Mouse (Mus musculus) embryonic facial prominence, embryonic 14.5 days (tissue): ENCODE results near the gene Rasal2. TPM values are rescaled to one million over a fixed set of nuclear protein-coding genes. Genes with fewer than 3 reads are reported as not detected.

ENCODE experiments used
- ATAC-seq: fragments of 200-750 bp; cut with Nextera tagmentation; 2 replicates; pipeline ENCODE4 v1.8.0; 2017; ENCODE audit warnings: low read depth, moderate number of reproducible peaks, moderate TSS enrichment
- DNase-seq: peaks from one replicate; pipeline ENCODE4 v3.0.0-alpha.2; 2015; ENCODE audit warnings: low spot score
- H3K27ac ChIP-seq: fragments of 300-500 bp; sonication (generic); replicated peaks from 2 replicates; pipeline ENCODE4 v1.5.1; 2014; ENCODE audit warnings: low read depth, mild to moderate bottlenecking, low read length, moderate library complexity
- H3K27me3 ChIP-seq: fragments of 300-500 bp; sonication (generic); replicated peaks from 2 replicates; pipeline ENCODE4 v1.6.1; 2014; ENCODE audit warnings: low read length; ENCODE audit not compliant: control insufficient read depth, insufficient read depth
- H3K36me3 ChIP-seq: fragments of 300-500 bp; sonication (generic); 2 replicates; pipeline ENCODE4 v1.6.1; 2014; ENCODE audit warnings: low read length, mixed read lengths; ENCODE audit not compliant: control insufficient read depth, insufficient read depth
- H3K4me1 ChIP-seq: fragments of 300-500 bp; sonication (generic); 2 replicates; pipeline ENCODE4 v1.6.1; 2014; ENCODE audit warnings: antibody characterized with exemption, low read length; ENCODE audit not compliant: control insufficient read depth, insufficient read depth
- H3K4me2 ChIP-seq: fragments of 300-500 bp; sonication (generic); 2 replicates; pipeline ENCODE4 v1.6.1; 2014; ENCODE audit warnings: low read depth, mild to moderate bottlenecking, low read length, moderate library complexity, mixed read lengths
- H3K4me3 ChIP-seq: fragments of 300-500 bp; sonication (generic); 2 replicates; pipeline ENCODE4 v1.5.1; 2014; ENCODE audit warnings: low read depth, mild to moderate bottlenecking, low read length
- H3K9ac ChIP-seq: fragments of 300-500 bp; sonication (generic); 2 replicates; pipeline ENCODE4 v1.6.1; 2014; ENCODE audit warnings: low read depth, mild to moderate bottlenecking, low read length, moderate library complexity, mixed read lengths
- H3K9me3 ChIP-seq: fragments of 300-500 bp; sonication (generic); 2 replicates; pipeline ENCODE4 v1.6.1; 2016; ENCODE audit warnings: low read length; ENCODE audit not compliant: control insufficient read depth
- WGBS: fragments of 180-500 bp; shearing (Covaris S2); extraction: QIAGEN DNeasy Blood & Tissue Kit; methylation state at CpG from one replicate; pipeline ENCODE4 v1.1.7; 2014; 5-methylcytosine and 5-hydroxymethylcytosine counted together
- polyA plus RNA-seq: library from polyadenylated mRNA; unstranded; fragments of >200 nt; fragmentation: Nextera tagmentation; extraction: Ambion mirVana; gene quantifications from 2 replicates; pipeline ENCODE4 v1.2.1, GENCODE M21; 2014

Rasal2 gene
- polyA plus RNA-seq, 1 experiment from 2014 or later: 12.9 TPM

GRCm38 (mm10) chr1:157343519-157343918 is 68.9 kb downstream of the Rasal2 start:
- H3K4me3 ChIP-seq: no peak overlapping the region
- no peak overlapping the region for H3K4me2 ChIP-seq
- no peaks in the 10 kb centered on the region for H3K36me3 ChIP-seq
- H3K9me3 ChIP-seq: no peaks in the 10 kb centered on the region
- DNase-seq (no peak), ATAC-seq (no peak)
- no peak overlapping the region for H3K9ac ChIP-seq
- no peak overlapping the region for H3K27ac ChIP-seq
- no peaks in the 10 kb centered on the region for H3K4me1 ChIP-seq
- H3K27me3 ChIP-seq: no peaks in the 10 kb centered on the region

- Histone ChIP-seq H3K4me2 (no peak overlapping the region), H3K27ac (no peak overlapping the region), H3K36me3 (no peaks in the 10 kb centered on the region), H3K4me3 (no peak overlapping the region), H3K9me3 (no peaks in the 10 kb centered on the region), H3K9ac (no peak overlapping the region), H3K27me3 (no peaks in the 10 kb centered on the region), H3K4me1 (no peaks in the 10 kb centered on the region)
- WGBS: 60% methylated on average over 3 of the region's 3 CpGs
- ATAC-seq (no peak), DNase-seq (no peak)
Measured at GRCm38 (mm10) chr1:157334834-157335233, 77.6 kb downstream of the Rasal2 start.

GRCm38 (mm10) chr1:157328068-157328467 is 84.3 kb downstream of the Rasal2 start:
- no peaks in the 10 kb centered on the region for H3K9me3 ChIP-seq
- H3K9ac ChIP-seq: no peak overlapping the region
- no peak overlapping the region for H3K27ac ChIP-seq
- H3K36me3 ChIP-seq: no peaks in the 10 kb centered on the region
- ATAC-seq (no peak), DNase-seq (no peak)
- no peak overlapping the region for H3K4me3 ChIP-seq
- no peaks in the 10 kb centered on the region for H3K27me3 ChIP-seq
- H3K4me2 ChIP-seq: no peak overlapping the region
- no peaks in the 10 kb centered on the region for H3K4me1 ChIP-seq

GRCm38 (mm10) chr1:157323091-157323490 is 89.3 kb downstream of the Rasal2 start:
- H3K27me3 ChIP-seq: no peaks in the 10 kb centered on the region
- H3K4me2 ChIP-seq: no peak overlapping the region
- no peak overlapping the region for H3K9ac ChIP-seq
- H3K4me3 ChIP-seq: no peak overlapping the region
- H3K27ac ChIP-seq: no peak overlapping the region
- H3K36me3 ChIP-seq: no peaks in the 10 kb centered on the region
- H3K9me3 ChIP-seq: no peaks in the 10 kb centered on the region
- H3K4me1 ChIP-seq: no peaks in the 10 kb centered on the region
- WGBS: 93% methylated on average over 1 of the region's 1 CpGs
- ATAC-seq: no peak
- no peak for DNase-seq

- Histone ChIP-seq H3K27ac (no peak overlapping the region), H3K9me3 (no peaks in the 10 kb centered on the region), H3K27me3 (no peaks in the 10 kb centered on the region), H3K4me3 (no peak overlapping the region), H3K4me2 (no peak overlapping the region), H3K9ac (no peak overlapping the region), H3K36me3 (no peaks in the 10 kb centered on the region), H3K4me1 (no peaks in the 10 kb centered on the region)
- WGBS: 80% methylated on average over 4 of the region's 4 CpGs
- DNase-seq (no peak), ATAC-seq (no peak)
Measured at GRCm38 (mm10) chr1:157318896-157319295, 93.5 kb downstream of the Rasal2 start.

- no peak overlapping the region for H3K4me2 ChIP-seq
- no peaks in the 10 kb centered on the region; the same call in 1 of the 2 replicates for H3K36me3 ChIP-seq
- no peaks in the 10 kb centered on the region for H3K9me3 ChIP-seq
- H3K9ac ChIP-seq: no peak overlapping the region
- H3K27ac ChIP-seq: no peak overlapping the region
- no peak overlapping the region for H3K4me3 ChIP-seq
- 77% methylated on average over 1 of the region's 1 CpGs for WGBS
- H3K27me3 ChIP-seq: no peaks in the 10 kb centered on the region
- no peak for ATAC-seq
- no peaks in the 10 kb centered on the region for H3K4me1 ChIP-seq
- no peak for DNase-seq
Measured at GRCm38 (mm10) chr1:157301266-157301665, 111.1 kb downstream of the Rasal2 start.

GRCm38 (mm10) chr1:157299559-157299958 is 112.8 kb downstream of the Rasal2 start:
- H3K4me3 ChIP-seq: no peak overlapping the region
- no peak overlapping the region for H3K9ac ChIP-seq
- H3K27ac ChIP-seq: no peak overlapping the region
- no peaks in the 10 kb centered on the region for H3K27me3 ChIP-seq
- H3K36me3 ChIP-seq: no peaks in the 10 kb centered on the region; the same call in 1 of the 2 replicates
- DNase-seq: no peak
- H3K4me1 ChIP-seq: no peaks in the 10 kb centered on the region
- no peak overlapping the region for H3K4me2 ChIP-seq
- ATAC-seq: no peak
- no peaks in the 10 kb centered on the region for H3K9me3 ChIP-seq
- 73% methylated on average over 2 of the region's 2 CpGs for WGBS

- Histone ChIP-seq H3K27me3 (no peaks in the 10 kb centered on the region), H3K4me2 (no peak overlapping the region), H3K9ac (no peak overlapping the region), H3K9me3 (no peaks in the 10 kb centered on the region), H3K4me3 (no peak overlapping the region), H3K4me1 (no peaks in the 10 kb centered on the region), H3K36me3 (no peaks in the 10 kb centered on the region; the same call in 1 of the 2 replicates), H3K27ac (no peak overlapping the region)
- ATAC-seq: no peak
- DNase-seq: no peak
- WGBS: 77% methylated on average over 2 of the region's 2 CpGs
Measured at GRCm38 (mm10) chr1:157298990-157299389, 113.4 kb downstream of the Rasal2 start.

GRCm38 (mm10) chr1:157297137-157297536 is 115.3 kb downstream of the Rasal2 start:
- no peak overlapping the region for H3K4me3 ChIP-seq
- no peaks in the 10 kb centered on the region for H3K9me3 ChIP-seq
- no peak for ATAC-seq
- no peak overlapping the region for H3K4me2 ChIP-seq
- no peaks in the 10 kb centered on the region for H3K4me1 ChIP-seq
- no peak for DNase-seq
- H3K27me3 ChIP-seq: no peaks in the 10 kb centered on the region
- H3K27ac ChIP-seq: no peak overlapping the region
- 83% methylated on average over 1 of the region's 1 CpGs for WGBS
- H3K36me3 ChIP-seq: no peaks in the 10 kb centered on the region; the same call in 1 of the 2 replicates
- H3K9ac ChIP-seq: no peak overlapping the region
